Mouse (Mus musculus) v-Abl transformed pro-B cells (cell line): ENCODE measurements around the gene Olfr419.

ENCODE experiments used
- in situ Hi-C, 2 experiments: fragments of 400-800 bp; cut with MboI; formaldehyde crosslinking; loops; one replicate each; pipeline ENCODE4 v1.15.1; 2025; ENCODE audit not compliant: unreplicated experiment in 2 of 2

Olfr419 gene

DNA sequence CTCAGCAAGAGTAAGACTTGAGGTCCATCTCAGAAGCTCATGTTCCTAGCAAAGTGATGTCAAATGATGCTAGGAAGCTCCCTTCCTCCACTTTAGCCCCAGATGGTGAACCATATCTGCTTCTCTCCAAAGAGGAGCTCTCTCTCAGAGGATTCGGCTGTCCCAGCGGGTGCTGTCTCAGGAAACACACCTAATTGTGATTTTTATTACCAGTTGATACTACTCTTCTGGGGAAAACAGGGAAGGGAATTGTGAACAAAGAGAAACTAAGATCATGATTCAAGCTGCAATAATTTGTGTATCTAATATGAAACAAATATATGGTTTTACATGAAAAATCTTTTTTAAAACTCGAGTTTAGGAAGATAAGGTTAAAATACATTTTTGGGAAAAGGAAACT is at the start of gene Olfr419:
Olfr419 (minus strand) TSS at position 101 of the 400 bp plus-strand sequence.
- in situ Hi-C loops = no loop called here

DNA sequence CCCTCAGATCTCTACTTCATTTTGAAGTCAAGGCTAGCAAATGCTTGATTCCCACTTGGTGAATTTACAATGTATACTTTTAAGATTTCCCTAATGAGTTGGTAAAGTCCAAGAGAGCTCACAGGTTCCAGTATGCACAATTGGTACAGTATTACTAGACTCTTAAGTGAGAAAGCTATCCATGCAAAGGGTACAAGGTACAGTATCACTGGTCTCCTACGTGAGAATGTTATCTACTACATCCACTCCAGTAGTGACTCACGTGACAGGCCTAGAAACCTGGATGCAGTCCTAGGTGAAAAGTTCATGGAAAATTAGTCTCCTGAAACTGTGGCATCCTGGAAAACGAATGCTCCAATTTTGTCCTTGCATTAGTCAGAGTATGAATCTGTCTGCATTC is 18.8 kb upstream of the Olfr419 start:
- in situ Hi-C loops = no loop called here

DNA sequence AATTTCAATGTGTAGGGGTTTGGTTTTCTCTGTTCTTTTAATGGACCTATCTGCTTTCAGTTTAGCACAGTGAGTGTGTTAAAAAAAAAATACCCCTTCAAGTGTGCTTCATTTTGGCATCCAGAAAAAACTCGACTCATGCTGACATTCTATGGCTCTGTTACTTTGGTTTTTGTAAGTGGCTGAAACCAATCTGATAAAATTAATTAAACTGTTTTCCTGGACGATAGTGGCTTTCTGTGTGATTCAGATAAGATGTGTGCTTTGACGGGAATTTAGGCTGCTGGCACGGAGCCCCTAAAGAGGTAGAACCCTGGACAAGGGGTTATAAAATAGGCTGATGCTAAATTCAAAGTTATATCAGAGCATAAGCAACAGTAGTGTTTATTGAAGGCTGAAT is 17.3 kb upstream of the Olfr419 start:
- in situ Hi-C loops = no loop called here

DNA sequence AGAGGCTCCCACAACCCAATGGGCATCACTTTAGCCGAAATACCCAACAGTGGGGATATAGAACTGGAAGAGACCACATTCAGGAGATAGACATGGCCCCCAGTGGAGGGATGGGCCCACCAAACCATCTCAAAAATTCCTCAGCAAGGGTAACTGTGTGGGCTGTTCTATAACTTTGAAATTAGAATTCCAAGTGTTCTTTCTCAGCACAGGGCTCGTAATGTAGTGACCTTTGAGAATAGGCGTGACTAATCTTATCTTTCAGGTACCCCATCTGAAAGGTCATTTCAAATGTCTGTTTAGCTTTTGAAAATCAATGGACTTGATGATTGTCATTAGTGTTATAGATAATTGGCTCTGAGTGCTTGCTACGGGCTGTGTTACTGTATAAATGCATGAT is 16.0 kb upstream of the Olfr419 start:
- in situ Hi-C loops = no loop called here

DNA sequence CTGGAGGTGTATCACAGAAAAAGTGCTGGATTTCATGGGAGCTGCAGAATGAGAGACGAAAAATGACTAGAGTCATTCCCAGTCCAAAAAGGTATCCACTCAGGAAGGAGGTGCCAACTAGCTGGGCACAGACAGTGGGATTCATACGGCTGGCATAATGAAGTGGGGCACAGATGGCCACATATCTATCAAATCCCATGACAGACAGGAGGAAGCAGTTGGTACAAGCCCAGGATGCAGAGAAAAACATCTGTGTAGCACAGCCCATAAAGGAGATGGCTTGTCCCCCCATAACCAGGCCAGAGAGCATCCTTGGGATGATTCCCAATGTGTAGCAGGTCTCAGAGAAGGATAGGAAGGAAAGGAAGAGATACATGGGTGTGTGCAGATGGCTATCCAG is 1.5 kb downstream of the Olfr419 start:
- in situ Hi-C loops = no loop called here

DNA sequence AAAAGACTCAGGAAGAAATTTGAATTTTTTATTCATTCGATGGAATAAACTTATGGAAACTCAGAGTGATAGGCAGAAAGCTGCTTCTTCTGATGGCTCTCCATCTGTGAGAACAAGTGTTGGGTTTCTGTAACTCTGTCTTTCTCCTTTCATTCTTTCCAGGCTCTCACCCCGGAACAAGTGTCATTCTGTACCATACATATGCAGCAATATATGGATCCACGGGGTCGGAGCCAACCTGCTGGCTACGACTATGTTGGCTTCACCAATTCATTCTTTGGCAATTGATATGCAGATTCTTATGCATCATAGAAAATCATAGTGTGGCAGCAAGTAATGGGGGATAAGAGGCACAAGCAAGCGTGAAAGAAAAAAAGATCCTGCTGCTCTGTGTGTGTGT is 4.7 kb downstream of the Olfr419 start:
- in situ Hi-C loops = no loop called here

DNA sequence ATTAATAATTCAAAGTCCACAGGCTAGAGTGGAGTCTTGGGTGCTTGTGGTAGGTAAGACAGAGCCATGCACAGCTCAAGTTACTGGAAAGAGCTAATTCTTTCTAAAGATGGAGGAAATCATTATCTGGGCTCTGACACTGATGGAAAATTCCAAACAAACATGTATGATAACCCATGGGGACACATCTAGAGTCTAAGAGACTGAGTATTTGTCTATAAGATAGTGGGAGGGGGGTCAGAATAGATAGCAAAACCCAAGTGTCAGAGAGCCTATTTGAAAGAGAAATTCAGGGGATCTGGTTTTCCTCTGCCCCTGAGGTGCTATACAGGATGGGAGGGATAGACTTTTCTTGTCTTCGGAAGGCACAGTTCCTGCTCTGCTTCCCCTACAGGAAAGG is 5.8 kb downstream of the Olfr419 start:
- in situ Hi-C loops = no loop called here

DNA sequence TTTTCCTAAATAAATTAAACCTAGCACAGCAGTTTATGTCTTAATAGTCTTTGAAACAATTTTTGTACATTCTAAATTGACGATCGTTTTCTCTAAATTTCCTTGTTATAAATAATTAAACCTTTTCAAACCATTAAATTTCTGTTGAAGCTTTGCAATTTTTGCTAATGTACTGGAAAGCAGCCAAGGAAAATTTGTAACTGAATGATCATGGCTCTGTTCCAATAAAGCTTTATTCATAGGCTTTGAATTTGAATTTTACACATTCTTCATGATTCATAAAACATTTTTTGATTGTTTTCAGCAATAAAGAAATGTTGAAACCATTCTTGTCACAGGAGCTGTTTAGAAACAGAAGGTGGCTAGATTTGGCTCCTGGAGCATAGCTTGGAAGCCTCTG is 7.2 kb downstream of the Olfr419 start:
- in situ Hi-C loops = no loop called here

DNA sequence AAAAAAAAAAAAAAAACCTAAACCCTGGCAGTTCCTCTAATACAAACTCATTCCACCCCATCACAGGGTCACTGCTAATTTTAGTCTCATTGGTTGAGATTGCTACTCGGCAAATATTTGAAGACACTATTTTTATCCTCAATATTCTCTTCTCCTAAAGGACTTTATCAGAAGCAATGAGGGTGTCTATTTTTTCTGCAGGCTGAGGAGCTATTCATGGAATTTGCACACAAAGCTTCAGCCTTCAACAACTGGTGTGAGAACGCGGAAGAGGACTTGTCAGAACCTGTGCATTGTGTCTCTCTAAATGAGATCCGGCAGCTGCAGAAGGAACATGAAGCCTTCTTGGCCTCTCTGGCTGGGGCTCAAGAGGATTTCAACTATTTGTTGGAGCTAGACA is 11.9 kb downstream of the Olfr419 start:
- in situ Hi-C loops = no loop called here

DNA sequence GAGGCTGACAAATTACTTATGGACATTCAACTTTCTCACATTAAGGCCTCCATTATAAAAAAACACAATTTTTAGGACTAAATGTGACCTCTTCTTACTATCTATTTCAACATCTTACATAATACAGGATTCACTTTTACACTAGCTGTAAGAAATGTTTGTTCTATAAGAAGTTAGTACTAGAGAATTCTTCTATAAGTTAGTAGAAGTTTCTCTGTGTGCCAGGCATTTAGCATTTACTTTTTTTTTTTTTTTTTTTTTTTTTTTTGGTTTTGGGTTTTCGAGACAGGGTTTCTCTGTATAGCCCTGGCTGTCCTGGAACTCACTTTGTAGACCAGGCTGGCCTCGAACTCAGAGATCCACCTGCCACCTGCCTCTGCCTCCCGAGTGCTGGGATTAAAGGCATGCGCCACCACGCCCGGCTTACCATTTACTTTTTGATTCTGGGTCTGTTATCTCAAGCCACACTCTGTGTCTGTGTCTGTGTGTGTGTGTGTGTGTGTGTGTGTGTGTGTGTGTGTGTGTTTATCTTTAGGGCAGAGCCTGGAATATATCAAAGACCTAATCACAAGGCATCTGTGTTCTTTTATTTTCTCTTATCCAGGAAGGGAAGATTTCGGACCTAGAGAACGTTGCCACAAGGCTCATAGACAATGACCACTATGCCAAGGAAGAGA is 35.2 kb downstream of the Olfr419 start:
- in situ Hi-C loops = no loop called here

DNA sequence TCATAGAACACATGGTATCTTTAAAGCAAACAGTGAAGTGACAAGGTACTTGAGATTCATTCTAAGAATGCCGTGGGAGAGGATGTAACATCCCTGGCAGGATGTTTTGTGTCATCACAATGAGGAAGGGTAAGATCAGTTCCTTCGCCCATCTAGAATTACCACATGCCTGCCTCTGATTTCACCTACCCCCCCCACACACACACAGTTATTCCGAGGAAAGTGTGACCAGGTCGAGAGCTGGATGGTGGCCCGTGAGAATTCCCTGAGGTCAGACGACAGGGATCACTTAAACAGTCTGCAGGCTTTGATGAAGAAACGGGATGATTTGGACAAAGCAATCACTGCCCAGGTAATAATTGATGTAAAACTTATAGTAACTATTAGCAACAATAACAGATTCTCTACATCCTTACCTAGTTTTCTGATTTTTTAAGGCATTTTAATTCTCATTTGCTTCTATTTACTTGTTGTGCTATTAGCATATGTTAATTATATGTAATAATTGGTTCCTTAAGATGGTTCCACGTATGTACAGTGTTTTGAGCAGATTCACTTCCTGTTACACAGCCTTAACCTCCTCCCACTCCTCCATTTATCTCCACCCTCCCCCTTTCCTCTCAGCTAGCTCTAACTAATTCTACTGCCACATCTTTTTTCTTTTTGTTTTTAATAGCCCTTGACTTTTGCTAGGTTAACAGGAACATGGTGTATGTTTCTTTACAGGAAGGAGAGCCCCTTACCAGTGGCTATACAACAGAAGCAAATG is 36.4 kb downstream of the Olfr419 start:
- in situ Hi-C loops = no loop called here

DNA sequence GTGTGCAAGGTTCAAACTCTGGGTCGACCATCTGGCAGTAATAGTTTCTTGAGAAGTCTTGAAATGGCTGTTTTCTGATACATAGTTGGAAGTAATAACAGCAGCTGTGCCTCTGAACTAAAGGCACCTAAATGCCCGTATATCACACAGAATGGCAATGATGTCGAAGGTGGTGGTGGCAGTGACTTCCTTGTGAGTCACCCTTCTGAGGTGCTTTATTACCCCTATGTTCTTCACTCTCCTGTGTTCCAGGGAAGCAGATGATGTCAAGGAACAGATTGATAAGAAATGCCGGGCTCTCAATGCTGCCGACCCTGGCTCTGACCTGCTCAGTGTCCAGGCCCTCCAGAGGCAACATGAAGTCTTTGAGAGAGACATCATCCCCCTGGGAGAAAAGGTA is 39.6 kb downstream of the Olfr419 start:
- in situ Hi-C loops = no loop called here

DNA sequence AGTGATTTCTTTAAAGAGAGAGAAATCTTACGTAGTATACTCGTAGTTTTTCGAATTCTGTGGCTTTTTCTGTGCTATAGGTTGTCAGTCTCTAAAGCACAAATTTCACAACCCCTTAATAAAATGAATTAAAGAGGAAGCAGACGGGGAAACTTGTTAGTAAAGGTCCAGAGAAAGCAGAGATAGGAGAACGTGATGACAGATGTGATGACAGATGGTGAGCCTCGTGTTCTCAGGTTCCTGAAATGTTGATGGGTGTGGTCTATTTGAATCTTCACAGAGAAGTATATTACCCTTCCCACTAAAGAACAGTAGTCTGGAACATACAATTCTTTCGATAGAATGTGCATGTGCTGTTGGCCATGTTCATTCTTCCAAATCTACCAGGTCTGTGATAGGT is 47.2 kb downstream of the Olfr419 start:
- in situ Hi-C loops = no loop called here
